Mouse (Mus musculus): ENCODE measurements around the gene Rab6b.

GRCm38 (mm10) chr9:103091039-103091883 lies 20.3 kb upstream of the Rab6b start:
- TF ChIP-seq CTCF (IDR thresholded peaks at IDR 0.05; ENCODE audit: control insufficient read depth, insufficient read depth, insufficient replicate concordance, low read depth, low read length): no peak
- TF ChIP-seq POLR2A (IDR thresholded peaks at IDR 0.05; ENCODE audit: control insufficient read depth, low read depth, low read length): no peak
